Mouse (Mus musculus): Measurements from ENCODE around the gene BC049352. TPM values are rescaled to one million over a fixed set of nuclear protein-coding genes. Genes with fewer than 3 reads are reported as not detected.

BC049352 gene
- polyA plus RNA-seq, 1 experiment from 2014 or later, result not detected

- Histone ChIP-seq H3K27ac (ENCODE audit: low read depth, low read length) (no peak overlapping the region), H3K9me3 (ENCODE audit: control insufficient read depth, low read length) (no peaks in the 10 kb centered on the region), H3K4me3 (ENCODE audit: low read depth, low read length) (no peak overlapping the region), H3K27me3 (ENCODE audit: control insufficient read depth, insufficient read depth, low read length) (no peaks in the 10 kb centered on the region), H3K4me1 (replicated peaks; ENCODE audit: control insufficient read depth, insufficient read depth, low read length) (no peaks in the 10 kb centered on the region), H3K9ac (ENCODE audit: low read length) (no peak overlapping the region), H3K4me2 (ENCODE audit: low read depth, low read length, severe bottlenecking) (no peak overlapping the region), H3K36me3 (ENCODE audit: control insufficient read depth, insufficient read depth, low read length) (no peaks in the 10 kb centered on the region)
- ATAC-seq (replicated peaks; ENCODE audit: low FRiP score) (no peak), DNase-seq (ENCODE audit: low spot score) (no peak)
- WGBS, result 85% methylated on average over 7 of the region's 7 CpGs
Observed at GRCm38 (mm10) chr9:45250306-45250705, 68.5 kb downstream of the BC049352 start.

GRCm38 (mm10) chr9:45251281-45251680 is 69.5 kb downstream of the BC049352 start:
- no peak overlapping the region for H3K27ac ChIP-seq (ENCODE audit: low read depth, low read length)
- WGBS, result 88% methylated on average over 3 of the region's 3 CpGs
- no peak for ATAC-seq (replicated peaks; ENCODE audit: low FRiP score)

GRCm38 (mm10) chr9:45251990-45252389 is 70.2 kb downstream of the BC049352 start:
- ATAC-seq (replicated peaks; ENCODE audit: low FRiP score), result no peak
- H3K27ac ChIP-seq (ENCODE audit: low read depth, low read length), result no peak overlapping the region
- 82% methylated on average over 4 of the region's 4 CpGs for WGBS
- no peak overlapping the region for H3K4me2 ChIP-seq (ENCODE audit: low read depth, low read length, severe bottlenecking)
- no peak overlapping the region for H3K9ac ChIP-seq (ENCODE audit: low read length)
- H3K4me1 ChIP-seq (replicated peaks; ENCODE audit: control insufficient read depth, insufficient read depth, low read length), result no peaks in the 10 kb centered on the region
- no peak overlapping the region for H3K4me3 ChIP-seq (ENCODE audit: low read depth, low read length)
- no peaks in the 10 kb centered on the region for H3K9me3 ChIP-seq (ENCODE audit: control insufficient read depth, low read length)
- DNase-seq (ENCODE audit: low spot score), result no peak
- no peaks in the 10 kb centered on the region for H3K27me3 ChIP-seq (ENCODE audit: control insufficient read depth, insufficient read depth, low read length)
- H3K36me3 ChIP-seq (ENCODE audit: control insufficient read depth, insufficient read depth, low read length), result no peaks in the 10 kb centered on the region

More at GRCm38 (mm10) chr9:45251281-45251680, 69.5 kb downstream of the BC049352 start:
- Histone ChIP-seq H3K36me3 (ENCODE audit: control insufficient read depth, insufficient read depth, low read length) (no peaks in the 10 kb centered on the region), H3K4me1 (replicated peaks; ENCODE audit: control insufficient read depth, insufficient read depth, low read length) (no peaks in the 10 kb centered on the region), H3K4me2 (ENCODE audit: low read depth, low read length, severe bottlenecking) (no peak overlapping the region), H3K9ac (ENCODE audit: low read length) (no peak overlapping the region), H3K4me3 (ENCODE audit: low read depth, low read length) (no peak overlapping the region), H3K9me3 (ENCODE audit: control insufficient read depth, low read length) (no peaks in the 10 kb centered on the region), H3K27me3 (ENCODE audit: control insufficient read depth, insufficient read depth, low read length) (no peaks in the 10 kb centered on the region)
- DNase-seq (ENCODE audit: low spot score), result no peak

- no peak overlapping the region for H3K9ac ChIP-seq (ENCODE audit: low read length)
- DNase-seq (ENCODE audit: low spot score) (no peak), ATAC-seq (replicated peaks; ENCODE audit: low FRiP score) (no peak)
- H3K9me3 ChIP-seq (ENCODE audit: control insufficient read depth, low read length), result no peaks in the 10 kb centered on the region
- no peak overlapping the region for H3K4me3 ChIP-seq (ENCODE audit: low read depth, low read length)
- no peak overlapping the region for H3K27ac ChIP-seq (ENCODE audit: low read depth, low read length)
- WGBS, result 78% methylated on average over 6 of the region's 6 CpGs
- H3K36me3 ChIP-seq (ENCODE audit: control insufficient read depth, insufficient read depth, low read length), result no peaks in the 10 kb centered on the region
- H3K4me2 ChIP-seq (ENCODE audit: low read depth, low read length, severe bottlenecking), result no peak overlapping the region
- no peaks in the 10 kb centered on the region for H3K4me1 ChIP-seq (replicated peaks; ENCODE audit: control insufficient read depth, insufficient read depth, low read length)
- no peaks in the 10 kb centered on the region for H3K27me3 ChIP-seq (ENCODE audit: control insufficient read depth, insufficient read depth, low read length)
Observed at GRCm38 (mm10) chr9:45252395-45252794, 70.6 kb downstream of the BC049352 start.

- no peaks in the 10 kb centered on the region for H3K9me3 ChIP-seq (ENCODE audit: control insufficient read depth, low read length)
- H3K4me1 ChIP-seq (replicated peaks; ENCODE audit: control insufficient read depth, insufficient read depth, low read length), result no peaks in the 10 kb centered on the region
- no peak for ATAC-seq (replicated peaks; ENCODE audit: low FRiP score)
- H3K36me3 ChIP-seq (ENCODE audit: control insufficient read depth, insufficient read depth, low read length), result no peaks in the 10 kb centered on the region
- no peak overlapping the region for H3K27ac ChIP-seq (ENCODE audit: low read depth, low read length)
- H3K9ac ChIP-seq (ENCODE audit: low read length), result no peak overlapping the region
- no peaks in the 10 kb centered on the region for H3K27me3 ChIP-seq (ENCODE audit: control insufficient read depth, insufficient read depth, low read length)
- H3K4me3 ChIP-seq (ENCODE audit: low read depth, low read length), result no peak overlapping the region
- no peak for DNase-seq (ENCODE audit: low spot score)
- H3K4me2 ChIP-seq (ENCODE audit: low read depth, low read length, severe bottlenecking), result no peak overlapping the region
- WGBS, result 60% methylated on average over 6 of the region's 6 CpGs
Observed at GRCm38 (mm10) chr9:45254021-45254420, 72.2 kb downstream of the BC049352 start.

- no peak overlapping the region for H3K4me2 ChIP-seq (ENCODE audit: low read depth, low read length, severe bottlenecking)
- ATAC-seq (replicated peaks; ENCODE audit: low FRiP score) (no peak), DNase-seq (ENCODE audit: low spot score) (no peak)
Observed at GRCm38 (mm10) chr9:45254605-45255004, 72.8 kb downstream of the BC049352 start.

GRCm38 (mm10) chr9:45255431-45255830 is 73.6 kb downstream of the BC049352 start:
- H3K4me1 ChIP-seq (replicated peaks; ENCODE audit: control insufficient read depth, insufficient read depth, low read length), result no peaks in the 10 kb centered on the region
- H3K9ac ChIP-seq (ENCODE audit: low read length), result no peak overlapping the region
- no peak for DNase-seq (ENCODE audit: low spot score)
- no peak overlapping the region for H3K4me3 ChIP-seq (ENCODE audit: low read depth, low read length)
- no peaks in the 10 kb centered on the region for H3K27me3 ChIP-seq (ENCODE audit: control insufficient read depth, insufficient read depth, low read length)
- 95% methylated on average over 4 of the region's 4 CpGs for WGBS
- H3K4me2 ChIP-seq (ENCODE audit: low read depth, low read length, severe bottlenecking), result no peak overlapping the region
- no peak overlapping the region for H3K27ac ChIP-seq (ENCODE audit: low read depth, low read length)
- no peaks in the 10 kb centered on the region for H3K9me3 ChIP-seq (ENCODE audit: control insufficient read depth, low read length)
- H3K36me3 ChIP-seq (ENCODE audit: control insufficient read depth, insufficient read depth, low read length), result no peaks in the 10 kb centered on the region
- ATAC-seq (replicated peaks; ENCODE audit: low FRiP score), result no peak

More at GRCm38 (mm10) chr9:45254605-45255004, 72.8 kb downstream of the BC049352 start:
- Histone ChIP-seq H3K9ac (ENCODE audit: low read length) (no peak overlapping the region), H3K36me3 (ENCODE audit: control insufficient read depth, insufficient read depth, low read length) (no peaks in the 10 kb centered on the region), H3K27me3 (ENCODE audit: control insufficient read depth, insufficient read depth, low read length) (no peaks in the 10 kb centered on the region), H3K4me3 (ENCODE audit: low read depth, low read length) (no peak overlapping the region), H3K27ac (ENCODE audit: low read depth, low read length) (no peak overlapping the region), H3K9me3 (ENCODE audit: control insufficient read depth, low read length) (no peaks in the 10 kb centered on the region), H3K4me1 (replicated peaks; ENCODE audit: control insufficient read depth, insufficient read depth, low read length) (no peaks in the 10 kb centered on the region)
- 66% methylated on average over 4 of the region's 4 CpGs for WGBS

- no peak for ATAC-seq (replicated peaks; ENCODE audit: low FRiP score)
- Histone ChIP-seq H3K4me2 (ENCODE audit: low read depth, low read length, severe bottlenecking) (no peak overlapping the region), H3K4me1 (replicated peaks; ENCODE audit: control insufficient read depth, insufficient read depth, low read length) (no peaks in the 10 kb centered on the region), H3K9ac (ENCODE audit: low read length) (no peak overlapping the region), H3K9me3 (ENCODE audit: control insufficient read depth, low read length) (no peaks in the 10 kb centered on the region), H3K4me3 (ENCODE audit: low read depth, low read length) (no peak overlapping the region), H3K27me3 (ENCODE audit: control insufficient read depth, insufficient read depth, low read length) (no peaks in the 10 kb centered on the region), H3K27ac (ENCODE audit: low read depth, low read length) (no peak overlapping the region), H3K36me3 (ENCODE audit: control insufficient read depth, insufficient read depth, low read length) (no peaks in the 10 kb centered on the region)
- WGBS, result 88% methylated on average over 5 of the region's 5 CpGs
- DNase-seq (ENCODE audit: low spot score), result no peak
Observed at GRCm38 (mm10) chr9:45255967-45256366, 74.2 kb downstream of the BC049352 start.

- no peaks in the 10 kb centered on the region for H3K36me3 ChIP-seq (ENCODE audit: control insufficient read depth, insufficient read depth, low read length)
- no peak for DNase-seq (ENCODE audit: low spot score)
- no peak overlapping the region for H3K9ac ChIP-seq (ENCODE audit: low read length)
- no peak overlapping the region for H3K4me3 ChIP-seq (ENCODE audit: low read depth, low read length)
- H3K27ac ChIP-seq (ENCODE audit: low read depth, low read length), result no peak overlapping the region
- no peak for ATAC-seq (replicated peaks; ENCODE audit: low FRiP score)
- H3K27me3 ChIP-seq (ENCODE audit: control insufficient read depth, insufficient read depth, low read length), result no peaks in the 10 kb centered on the region
- H3K4me2 ChIP-seq (ENCODE audit: low read depth, low read length, severe bottlenecking), result no peak overlapping the region
- H3K4me1 ChIP-seq (replicated peaks; ENCODE audit: control insufficient read depth, insufficient read depth, low read length), result 0 out of 2 replicates have a peak, but pooled peaks cover 3% of the 10 kb centered on the region
- 81% methylated on average over 13 of the region's 13 CpGs for WGBS
- no peaks in the 10 kb centered on the region for H3K9me3 ChIP-seq (ENCODE audit: control insufficient read depth, low read length)
Observed at GRCm38 (mm10) chr9:45259065-45259464, 77.3 kb downstream of the BC049352 start.
